Mouse (Mus musculus) mouse trophoblast stem cell (cell line): Measurements from ENCODE around the gene Ell.

Experiments
- in situ Hi-C, 2 experiments: fragments of 300-500 bp; cut with MseI, MboI; formaldehyde crosslinking; loops; 2 replicates in 1 of 2; 3 replicates in 1 of 2; pipeline ENCODE4 v1.15.1; 2025

Gene Ell

DNA sequence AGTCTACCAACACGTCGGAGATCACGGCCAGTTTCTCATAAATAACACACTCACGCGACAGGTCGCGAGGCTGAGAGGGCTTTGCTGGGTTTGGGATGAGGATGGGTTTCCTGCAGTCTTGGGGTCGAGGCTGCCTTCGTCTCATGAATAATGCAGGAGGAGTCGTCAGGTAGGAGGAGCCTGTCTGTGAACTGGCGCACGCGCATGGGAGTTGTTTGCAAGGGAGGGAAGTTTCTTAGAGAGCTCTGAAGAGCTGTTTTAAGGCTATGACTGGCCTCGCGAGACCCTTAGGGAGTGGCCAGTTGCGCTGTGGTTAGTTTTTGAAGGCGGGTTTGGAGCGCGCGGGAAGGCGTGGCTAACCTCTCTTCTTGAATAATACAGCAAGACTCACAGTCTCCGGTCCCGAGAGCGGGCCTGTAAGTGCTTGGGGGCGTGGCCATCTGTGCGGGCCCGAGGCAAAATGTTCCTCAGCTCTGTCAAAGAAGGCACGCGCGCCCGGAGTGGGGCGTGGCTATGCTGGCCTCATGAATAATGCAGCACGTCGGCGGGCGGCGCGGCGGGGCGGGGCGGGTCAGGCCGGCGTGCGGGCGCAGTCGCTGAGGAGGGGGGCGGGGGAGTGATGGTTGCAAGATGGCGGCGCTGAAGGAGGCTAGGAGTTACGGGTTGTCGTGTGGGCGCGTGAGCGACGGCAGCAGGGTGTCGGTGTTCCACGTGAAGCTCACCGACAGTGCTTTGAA lies at the start of gene Ell:
Gene Ell, plus strand, starts transcription at position 381 of the 737 bp plus-strand sequence.
- in situ Hi-C loops: no loop called here

DNA sequence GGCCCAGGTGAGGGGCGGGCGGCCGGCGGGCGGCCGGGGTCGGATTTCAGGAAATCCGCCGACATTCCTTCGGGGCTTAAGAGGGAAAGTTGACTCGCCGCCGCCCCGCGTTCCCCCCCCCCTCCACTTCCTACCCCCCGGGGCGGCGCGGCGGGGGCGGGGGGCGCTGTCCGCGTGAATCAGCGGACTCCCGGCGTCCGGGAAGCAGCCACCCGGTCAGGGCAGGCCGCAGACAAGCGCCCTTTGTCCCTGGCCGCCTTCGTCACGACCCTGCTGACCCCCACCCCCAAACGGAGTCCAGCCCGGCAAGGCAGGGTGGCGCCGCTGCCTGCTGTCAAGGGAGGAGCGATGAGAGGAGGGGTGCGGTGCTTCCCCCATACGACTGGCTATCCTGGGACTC lies 49.7 kb upstream of the Ell start:
- in situ Hi-C loops: no loop called here

DNA sequence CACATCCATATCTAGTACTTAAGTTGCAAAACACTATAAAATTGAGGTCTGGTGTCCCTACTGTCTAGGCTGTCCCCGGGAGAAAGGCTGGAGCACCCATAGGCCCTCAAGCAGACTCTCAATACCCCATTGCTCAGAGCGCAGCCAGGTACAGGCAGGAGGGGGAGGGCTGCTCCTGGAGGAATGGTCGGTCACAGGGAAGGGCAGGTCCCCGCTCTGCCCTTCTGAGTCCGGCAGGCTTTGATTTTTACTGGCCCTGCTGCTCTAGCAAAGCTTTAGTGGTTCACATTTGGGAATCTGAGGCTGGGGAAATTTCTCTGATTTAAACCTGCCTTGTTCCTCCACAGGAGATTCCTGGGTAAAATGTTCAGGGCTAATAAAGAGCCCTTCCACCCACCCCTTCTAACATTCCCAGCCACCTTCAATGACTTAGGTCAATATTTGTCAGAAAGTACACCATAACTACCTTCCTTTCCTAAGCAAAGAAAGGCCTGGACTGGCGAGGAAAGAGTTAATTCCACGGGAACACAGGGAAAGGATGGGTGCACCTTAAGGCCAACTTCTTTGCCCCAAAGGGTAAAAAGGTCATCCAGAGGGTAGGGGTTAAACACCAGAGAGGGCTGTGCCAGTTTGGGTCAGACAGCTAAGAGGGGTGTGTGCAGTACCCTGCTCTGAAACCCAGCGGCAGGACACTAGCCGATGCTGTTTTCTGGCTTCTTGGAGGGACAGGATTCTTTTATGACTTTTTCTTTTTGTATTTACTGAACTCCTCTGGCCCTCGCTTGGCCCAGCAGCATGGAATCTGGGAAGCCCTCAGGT lies 49.0 kb upstream of the Ell start:
- in situ Hi-C loops: no loop called here

DNA sequence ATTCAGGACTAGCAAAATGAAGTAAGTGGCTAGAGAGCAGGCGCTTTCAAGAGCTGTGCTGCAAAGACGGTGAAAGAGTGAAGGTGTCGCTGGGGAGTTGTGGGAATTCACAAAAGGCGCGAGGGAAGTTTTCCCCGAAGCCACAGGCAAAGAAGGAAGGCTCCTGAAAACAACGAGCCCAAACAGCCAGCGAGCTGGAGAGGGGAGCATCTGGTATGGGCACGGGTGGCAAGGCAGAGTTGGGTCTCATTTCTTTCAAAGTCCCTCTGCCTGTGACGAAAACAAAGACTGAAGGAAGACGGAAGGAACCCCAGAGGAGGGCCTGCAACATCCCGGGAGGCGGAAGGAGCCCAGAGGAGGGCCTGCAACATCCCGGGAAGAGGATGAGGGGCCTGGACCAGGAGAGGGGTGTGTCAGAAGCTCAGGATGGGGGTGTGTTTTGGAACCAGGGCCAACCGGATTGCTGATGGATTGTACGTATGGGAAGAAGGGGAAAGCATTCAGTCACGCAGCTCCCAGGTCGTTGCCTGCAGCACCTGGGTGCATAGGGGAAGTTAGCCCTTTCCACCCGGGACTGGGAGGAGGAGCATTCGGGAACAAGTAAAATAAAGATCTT lies 48.3 kb upstream of the Ell start:
- in situ Hi-C loops: no loop called here

DNA sequence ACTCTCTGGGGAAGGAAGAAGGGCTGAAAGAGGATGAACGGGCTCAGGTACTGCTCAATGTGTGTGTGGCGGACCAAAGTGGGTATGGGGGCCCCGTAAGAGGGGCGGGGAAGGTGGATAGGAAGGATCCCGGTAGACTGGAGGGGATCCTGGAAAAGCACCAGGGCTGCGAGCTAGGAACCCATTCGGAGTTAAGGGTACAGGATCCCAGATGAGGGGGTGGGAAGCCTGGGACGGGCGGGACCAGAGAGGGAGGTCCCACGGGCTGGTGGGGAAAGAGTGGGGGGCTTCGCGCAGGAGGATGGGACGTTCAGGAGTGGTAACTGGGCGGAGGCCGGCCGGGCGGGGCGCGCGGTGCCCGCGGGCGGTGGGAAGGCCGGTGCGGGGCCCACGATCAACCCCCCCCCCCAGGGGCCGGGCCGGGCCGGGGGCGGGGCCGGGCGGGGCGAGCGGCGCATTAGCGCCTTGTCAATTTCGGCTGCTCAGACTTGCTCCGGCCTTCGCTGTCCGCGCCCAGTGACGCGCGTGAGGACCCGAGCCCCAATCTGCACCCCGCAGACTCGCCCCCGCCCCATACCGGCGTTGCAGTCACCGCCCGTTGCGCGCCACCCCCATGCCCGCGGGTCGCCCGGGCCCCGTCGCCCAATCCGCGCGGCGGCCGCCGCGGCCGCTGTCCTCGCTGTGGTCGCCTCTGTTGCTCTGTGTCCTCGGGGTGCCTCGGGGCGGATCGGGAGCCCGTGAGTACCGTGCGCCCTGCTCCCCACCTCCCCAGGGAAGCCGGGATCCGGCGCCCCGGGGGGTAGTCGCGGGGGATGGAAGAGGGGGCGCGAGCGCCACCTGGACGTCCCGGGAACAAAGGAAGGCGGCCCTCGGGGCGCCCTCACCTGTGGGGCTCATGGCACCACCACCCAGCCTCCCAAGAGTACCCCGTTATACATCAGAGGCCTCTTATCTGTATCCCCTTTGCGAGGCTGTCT lies 46.3 kb upstream of the Ell start, which contains the start of gene Crlf1:
Gene Crlf1, plus strand, starts transcription at position 495 of the 977 bp plus-strand sequence.
- in situ Hi-C loops: no loop called here

DNA sequence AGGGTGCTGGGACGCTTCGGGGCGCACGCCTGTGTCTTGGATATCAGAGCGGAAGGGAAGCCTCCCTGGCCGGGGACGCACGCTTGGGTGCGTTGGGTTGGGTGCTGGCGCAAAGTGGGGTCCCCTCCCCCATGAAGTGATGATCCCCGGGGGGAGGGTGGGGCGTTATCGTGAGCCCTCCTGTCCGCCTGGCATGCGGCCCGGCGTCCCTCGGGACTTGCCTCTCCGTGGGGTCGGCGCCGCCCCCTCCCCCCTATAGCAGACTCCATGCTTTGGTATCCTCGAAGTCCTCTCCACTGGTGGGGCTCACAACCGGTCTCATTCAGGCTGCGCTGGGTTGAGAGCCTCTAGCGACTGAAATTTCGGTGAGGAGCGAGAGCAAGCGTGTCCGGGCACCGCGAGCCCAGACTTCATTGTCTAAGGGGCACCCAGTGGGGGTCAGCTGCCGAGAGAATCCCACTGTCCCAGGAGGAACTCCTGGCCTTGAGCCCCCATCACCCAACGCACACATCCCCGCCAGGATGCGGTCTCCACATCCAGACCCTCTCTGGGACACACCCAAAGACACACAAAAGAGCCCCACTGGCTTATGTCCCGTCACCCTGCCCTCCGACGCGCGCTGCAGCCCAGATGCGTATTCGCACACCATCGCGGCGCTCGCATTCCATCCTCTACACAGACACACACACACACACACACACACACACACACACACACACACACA lies 45.4 kb upstream of the Ell start:
- in situ Hi-C loops: no loop called here

DNA sequence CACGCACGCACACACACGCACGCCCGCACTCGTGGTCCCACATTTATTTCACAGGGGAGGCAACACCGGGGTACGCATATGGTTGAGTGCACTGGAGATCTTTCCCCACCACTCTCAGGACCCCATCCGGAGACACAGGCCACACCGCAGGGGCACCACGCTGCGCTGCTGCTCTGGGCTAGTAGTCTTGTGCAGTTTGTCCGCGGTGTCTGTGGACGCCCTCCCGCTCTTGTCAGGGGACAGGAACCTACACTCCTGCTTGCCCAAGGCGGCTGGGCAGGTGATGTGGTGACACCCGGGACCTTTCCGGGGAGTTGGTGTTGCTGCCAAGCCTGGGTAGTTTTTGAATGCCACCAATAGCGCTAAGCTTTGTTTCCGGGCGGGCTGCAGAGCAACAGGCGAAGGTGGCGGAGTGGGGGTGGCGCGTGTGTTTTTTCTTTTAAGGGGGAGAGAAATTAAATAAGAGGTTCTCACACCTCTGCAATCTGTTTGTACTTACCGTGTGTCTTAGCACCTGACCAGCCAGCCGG lies 44.8 kb upstream of the Ell start:
- in situ Hi-C loops: no loop called here

DNA sequence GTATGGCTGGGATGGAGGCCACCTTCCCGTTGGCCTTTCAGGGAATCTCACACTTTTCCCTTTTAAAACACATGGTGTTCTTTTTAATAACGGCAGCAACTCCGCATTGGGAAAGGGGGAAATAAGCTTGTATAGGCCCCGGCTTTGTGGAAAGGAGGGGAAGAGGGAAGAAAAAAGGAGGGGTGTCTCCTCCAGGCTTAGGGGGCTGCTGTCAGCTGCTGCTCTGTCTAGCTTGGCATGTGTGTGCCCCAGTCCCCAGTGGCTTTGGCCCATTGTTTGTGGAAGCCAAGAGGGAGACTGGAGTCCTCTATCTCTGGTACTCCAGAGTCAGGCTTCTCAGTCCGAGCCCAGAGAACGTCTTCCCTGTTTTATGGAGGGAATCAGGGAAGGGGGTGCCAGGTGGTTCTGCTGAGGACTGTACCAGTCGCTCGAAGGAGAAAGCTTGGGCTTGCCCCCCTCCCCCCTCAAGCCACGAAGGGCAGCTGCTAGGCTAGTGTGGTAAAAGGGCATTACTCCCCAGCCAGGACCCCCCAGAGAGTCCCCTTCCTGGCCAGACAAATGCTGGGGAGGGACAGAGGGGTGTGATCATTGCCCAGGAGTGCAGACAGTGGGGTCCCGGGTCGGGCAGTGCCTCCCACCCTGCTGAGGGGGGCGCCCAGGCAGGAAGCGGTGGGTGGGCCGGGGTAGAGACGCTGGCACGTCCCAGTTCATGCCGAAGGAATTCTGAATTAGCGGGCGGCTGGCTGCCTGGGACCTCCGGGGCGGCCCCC lies 44.1 kb upstream of the Ell start:
- in situ Hi-C loops: no loop called here

DNA sequence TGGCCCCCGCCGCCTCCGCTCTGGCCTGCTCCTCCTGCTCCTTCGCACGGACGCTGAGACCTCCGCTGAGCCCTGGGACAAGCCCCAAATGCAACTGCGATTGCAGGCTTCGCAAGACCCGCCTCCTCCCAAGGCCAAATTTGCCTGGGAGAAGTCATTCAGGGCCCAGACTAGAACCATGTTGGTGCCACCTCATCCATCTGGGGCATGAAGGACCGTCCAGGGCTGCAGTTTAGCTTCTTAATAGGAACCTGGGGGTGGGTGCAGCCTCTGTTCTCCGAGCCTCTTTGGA lies 43.5 kb upstream of the Ell start:
- in situ Hi-C loops: no loop called here

DNA sequence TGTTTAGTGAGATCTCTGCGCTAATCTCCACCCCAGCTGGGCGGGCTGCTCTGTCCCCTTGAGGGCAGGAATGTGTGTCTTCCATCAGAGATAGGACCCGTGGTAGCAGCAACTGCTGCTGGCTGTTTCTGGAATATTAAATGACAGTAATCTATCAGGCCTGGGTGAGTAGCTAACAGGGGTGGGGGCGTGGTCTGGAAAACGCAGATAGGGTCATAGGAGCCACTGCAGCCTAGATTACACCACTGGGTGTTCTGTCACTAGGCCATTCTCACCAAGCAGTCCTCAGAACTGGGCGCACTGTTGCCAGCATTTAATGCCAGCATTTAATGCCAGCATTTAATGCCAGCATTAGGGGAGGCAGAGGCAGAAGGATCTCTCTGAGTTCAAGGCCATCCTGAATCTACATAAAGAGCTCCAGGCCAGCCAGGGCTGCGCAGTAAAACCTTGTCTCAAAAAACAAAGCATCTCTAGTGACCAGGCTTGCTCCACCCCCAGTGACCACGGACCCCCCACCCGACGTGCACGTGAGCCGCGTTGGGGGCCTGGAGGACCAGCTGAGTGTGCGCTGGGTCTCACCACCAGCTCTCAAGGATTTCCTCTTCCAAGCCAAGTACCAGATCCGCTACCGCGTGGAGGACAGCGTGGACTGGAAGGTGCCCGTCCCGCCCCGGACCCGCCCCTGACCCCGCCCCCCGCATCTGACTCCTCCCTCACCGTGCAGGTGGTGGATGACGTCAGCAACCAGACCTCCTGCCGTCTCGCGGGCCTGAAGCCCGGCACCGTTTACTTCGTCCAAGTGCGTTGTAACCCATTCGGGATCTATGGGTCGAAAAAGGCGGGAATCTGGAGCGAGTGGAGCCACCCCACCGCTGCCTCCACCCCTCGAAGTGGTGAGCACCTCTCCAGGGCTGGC lies 38.6 kb upstream of the Ell start:
- in situ Hi-C loops: loop anchor here (10.0 kb wide), 1 partner anchor 86 kb away; no protein-coding TSS in a partner anchor

DNA sequence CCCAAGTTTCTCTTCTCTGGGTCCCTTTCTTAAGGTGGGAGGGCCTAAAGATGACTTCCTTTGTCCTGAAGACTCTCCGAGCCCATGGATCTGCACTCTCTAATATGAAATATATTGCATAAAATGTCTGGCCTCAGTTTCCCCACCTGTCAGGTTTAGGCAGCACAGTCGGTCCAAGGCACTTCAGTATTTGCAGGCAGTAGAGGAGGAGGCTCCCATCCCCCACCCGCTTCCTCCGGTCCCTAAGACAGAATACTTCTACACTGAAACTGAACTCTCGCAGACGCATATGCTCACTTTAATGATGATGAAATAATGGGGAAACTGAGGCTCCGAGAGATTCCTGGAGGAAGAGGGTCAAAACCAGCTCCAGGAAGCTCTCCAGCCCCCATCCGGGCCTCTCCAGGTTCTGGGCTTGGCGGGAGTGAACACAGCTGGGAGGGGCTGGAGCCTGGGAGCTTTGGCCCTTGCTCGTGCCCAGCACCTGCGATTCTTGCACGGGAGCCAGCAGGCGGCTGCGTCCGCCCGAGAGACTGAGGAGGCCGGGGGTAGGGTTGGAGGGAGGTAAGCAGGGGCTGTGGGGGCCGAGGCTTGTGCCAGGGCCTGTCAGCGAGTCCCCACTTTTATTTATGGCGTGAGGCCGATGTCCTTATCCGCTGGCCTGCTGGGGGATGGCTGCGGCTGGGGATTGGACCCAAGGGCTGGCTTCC lies 37.3 kb upstream of the Ell start:
- in situ Hi-C loops: loop anchor here (10.0 kb wide), 1 partner anchor 87 kb away; no protein-coding TSS in a partner anchor

DNA sequence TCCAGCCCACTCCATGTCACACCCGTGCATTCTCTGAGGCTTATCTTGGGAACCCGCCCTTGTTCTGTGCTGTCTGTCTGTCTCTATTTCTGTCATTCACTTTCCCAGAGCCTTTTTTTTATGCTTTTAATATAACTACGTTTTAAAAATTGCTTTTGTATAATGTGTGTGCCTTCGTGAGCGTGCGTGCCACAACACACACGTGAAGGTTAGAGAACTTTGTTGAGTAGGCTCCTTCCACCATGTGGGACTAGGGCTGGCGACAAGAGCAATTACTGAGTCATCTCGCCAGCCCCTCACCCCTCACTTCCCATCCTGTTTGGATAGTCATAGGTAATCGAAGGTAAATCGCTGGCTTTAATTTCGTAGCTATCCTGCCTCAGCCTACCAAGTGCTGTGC lies 36.7 kb upstream of the Ell start:
- in situ Hi-C loops: loop anchor here (10.0 kb wide), 1 partner anchor 88 kb away; no protein-coding TSS in a partner anchor

DNA sequence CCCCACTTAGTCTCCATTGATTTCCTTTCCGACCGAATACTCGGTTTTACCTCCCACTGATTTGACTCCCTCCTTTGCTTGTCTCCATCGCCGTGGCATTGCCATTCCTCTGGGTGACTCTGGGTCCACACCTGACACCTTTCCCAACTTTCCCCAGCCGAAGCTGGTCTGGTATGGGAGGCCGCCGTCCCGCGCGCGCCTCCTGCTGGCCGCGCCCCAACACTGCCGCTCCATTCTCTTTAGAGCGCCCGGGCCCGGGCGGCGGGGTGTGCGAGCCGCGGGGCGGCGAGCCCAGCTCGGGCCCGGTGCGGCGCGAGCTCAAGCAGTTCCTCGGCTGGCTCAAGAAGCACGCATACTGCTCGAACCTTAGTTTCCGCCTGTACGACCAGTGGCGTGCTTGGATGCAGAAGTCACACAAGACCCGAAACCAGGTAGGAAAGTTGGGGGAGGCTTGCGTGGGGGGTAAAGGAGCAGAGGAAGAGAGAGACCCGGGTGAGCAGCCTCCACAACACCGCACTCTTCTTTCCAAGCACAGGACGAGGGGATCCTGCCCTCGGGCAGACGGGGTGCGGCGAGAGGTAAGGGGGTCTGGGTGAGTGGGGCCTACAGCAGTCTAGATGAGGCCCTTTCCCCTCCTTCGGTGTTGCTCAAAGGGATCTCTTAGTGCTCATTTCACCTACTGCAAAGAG lies 36.1 kb upstream of the Ell start:
- in situ Hi-C loops: loop anchor here (10.0 kb wide), 1 partner anchor 88 kb away; no protein-coding TSS in a partner anchor

DNA sequence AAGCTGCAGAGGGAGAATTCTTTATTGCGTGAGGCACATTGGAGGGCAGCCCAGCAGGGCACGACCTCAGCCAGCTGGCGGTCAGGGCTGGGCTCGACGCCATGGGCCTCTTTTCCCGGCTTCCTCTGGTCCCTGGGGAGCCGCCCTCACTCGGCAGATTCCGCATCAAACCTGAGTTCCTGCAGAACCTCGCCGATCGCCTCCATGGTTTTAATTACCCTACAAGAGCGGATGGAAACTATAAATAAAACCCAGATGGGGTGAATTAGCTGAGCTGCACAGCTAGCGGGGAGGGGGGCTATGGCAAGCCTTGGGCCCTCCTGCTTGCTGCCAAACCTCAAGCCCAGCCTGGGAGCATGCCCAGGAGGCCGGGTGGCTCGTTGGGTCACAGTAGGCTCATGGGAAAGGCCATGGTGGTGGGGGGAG lies 35.0 kb upstream of the Ell start:
- in situ Hi-C loops: loop anchor here (10.0 kb wide), 1 partner anchor 90 kb away; no protein-coding TSS in a partner anchor

DNA sequence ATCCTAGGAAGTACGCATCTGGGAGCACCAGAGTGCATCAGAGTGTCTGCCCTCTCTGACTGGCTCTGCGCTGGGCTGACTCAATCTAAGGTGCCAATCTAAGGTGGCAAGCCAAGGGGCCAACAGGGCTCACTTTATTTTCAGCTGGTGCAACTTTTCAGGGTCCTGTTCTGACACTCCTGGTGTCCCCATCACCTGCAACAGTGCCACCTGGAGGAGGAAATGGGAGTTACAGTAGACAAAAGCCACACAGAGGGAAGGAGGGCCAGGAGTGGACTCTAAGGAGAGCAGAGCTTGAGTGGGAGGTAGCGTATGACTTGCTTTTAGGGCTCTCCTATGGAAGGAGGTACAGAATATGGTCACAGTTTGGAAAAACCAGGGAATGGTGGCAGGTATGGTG lies 34.4 kb upstream of the Ell start:
- in situ Hi-C loops: loop anchor here (10.0 kb wide), 1 partner anchor 90 kb away; no protein-coding TSS in a partner anchor

DNA sequence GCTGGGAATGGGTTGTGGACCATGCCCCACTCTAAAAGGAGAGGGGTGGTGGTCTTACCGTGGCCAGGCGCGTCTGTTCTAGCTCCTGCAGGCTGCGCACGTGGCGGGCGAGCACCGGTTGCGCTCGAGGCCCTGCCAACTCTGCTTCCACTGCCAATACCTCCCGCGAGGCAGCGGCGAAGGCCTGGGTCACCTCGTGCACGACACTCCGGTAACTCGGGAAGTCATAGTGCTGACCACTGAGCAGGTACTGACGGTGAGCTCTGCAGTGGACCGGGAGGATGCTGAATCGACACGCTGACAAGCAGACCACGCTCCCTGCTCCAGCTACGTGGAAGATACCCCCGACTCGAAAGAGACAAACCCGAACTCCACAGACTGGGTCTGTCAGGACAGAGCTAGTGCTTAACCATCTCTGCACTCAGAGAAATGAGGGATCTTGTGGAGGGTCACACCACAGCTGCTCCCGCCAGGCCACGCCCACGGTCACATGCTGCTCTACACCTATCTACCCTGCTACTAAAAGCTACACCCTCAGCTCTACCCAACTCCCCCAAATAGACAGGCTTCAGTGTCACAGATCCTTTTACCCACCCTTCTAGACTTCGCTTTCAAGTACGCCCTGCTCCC lies 33.4 kb upstream of the Ell start:
- in situ Hi-C loops: loop anchor here (10.0 kb wide), 1 partner anchor 91 kb away; no protein-coding TSS in a partner anchor
